Mouse (Mus musculus) forebrain, embryonic 13.5 days (tissue): ENCODE results near the gene Sod1. TPM values are rescaled to one million over a fixed set of nuclear protein-coding genes. Genes with fewer than 3 reads are reported as not detected.
A peak's percentile ranks its signal among the peaks of the same experiment; 100 is the strongest.

ENCODE experiments used
- ATAC-seq: fragments of 200-750 bp; cut with Nextera tagmentation; 2 replicates; pipeline ENCODE4 v1.8.0; 2017
- H3K27ac ChIP-seq: fragments of 300-500 bp; sonication (generic); 2 replicates; pipeline ENCODE4 v1.5.1; 2015; ENCODE audit warnings: inconsistent platforms, mild to moderate bottlenecking, moderate library complexity
- H3K27me3 ChIP-seq: fragments of 300-500 bp; sonication (generic); 2 replicates; pipeline ENCODE4 v1.6.1; 2015; ENCODE audit warnings: mild to moderate bottlenecking, inconsistent platforms
- H3K36me3 ChIP-seq: fragments of 300-500 bp; sonication (generic); 2 replicates; pipeline ENCODE4 v1.6.1; 2015; ENCODE audit warnings: mild to moderate bottlenecking, inconsistent platforms; ENCODE audit not compliant: poor library complexity, severe bottlenecking
- H3K4me1 ChIP-seq: fragments of 300-500 bp; sonication (generic); 2 replicates; pipeline ENCODE4 v1.6.1; 2015; ENCODE audit warnings: inconsistent platforms
- H3K4me2 ChIP-seq: fragments of 300-500 bp; sonication (generic); 2 replicates; pipeline ENCODE4 v1.6.1; 2015; ENCODE audit warnings: inconsistent platforms, mild to moderate bottlenecking, moderate library complexity
- H3K4me3 ChIP-seq: fragments of 300-500 bp; sonication (generic); 2 replicates; pipeline ENCODE4 v1.5.1; 2015; ENCODE audit warnings: mild to moderate bottlenecking, inconsistent platforms
- H3K9ac ChIP-seq: fragments of 300-500 bp; sonication (generic); 2 replicates; pipeline ENCODE4 v1.6.1; 2015; ENCODE audit warnings: mild to moderate bottlenecking, inconsistent platforms
- H3K9me3 ChIP-seq: fragments of 300-500 bp; sonication (generic); replicated peaks from 2 replicates; pipeline ENCODE4 v1.6.1; 2016; ENCODE audit warnings: inconsistent platforms
- WGBS: fragments of 180-500 bp; shearing (Covaris S2); methylation state at CpG from one replicate; pipeline ENCODE4 v1.1.7; 2015; 5-methylcytosine and 5-hydroxymethylcytosine counted together
- polyA plus RNA-seq: library from polyadenylated mRNA; unstranded; fragments of >200 nt; fragmentation: Nextera tagmentation; extraction: Ambion mirVana; gene quantifications from 2 replicates; pipeline ENCODE4 v1.2.1, GENCODE M21; 2015

Sod1 gene
- polyA plus RNA-seq, result 954 and 979 TPM in 2 replicates

- Histone ChIP-seq H3K27me3 (no peaks in the 10 kb centered on the region), H3K36me3 (peaks cover 19% of the 10 kb centered on the region), H3K27ac (peak within 1 kb of the TSS; percentile 92), H3K4me2 (peak within 1 kb of the TSS; percentile 76), H3K4me3 (peak within 1 kb of the TSS; percentile 95), H3K4me1 (peaks cover 30% of the 10 kb centered on the region), H3K9me3 (no peaks in the 10 kb centered on the region), H3K9ac (peak within 1 kb of the TSS; percentile 96)
- peak; percentile 95 for ATAC-seq
- WGBS, result under 1% methylated on average over 63 of the region's 63 CpGs
Observed at GRCm38 (mm10) chr16:90220026-90220891, at the start of gene Sod1. TSS of gene Sod1 (plus strand) at chr16:90220754.

DNA sequence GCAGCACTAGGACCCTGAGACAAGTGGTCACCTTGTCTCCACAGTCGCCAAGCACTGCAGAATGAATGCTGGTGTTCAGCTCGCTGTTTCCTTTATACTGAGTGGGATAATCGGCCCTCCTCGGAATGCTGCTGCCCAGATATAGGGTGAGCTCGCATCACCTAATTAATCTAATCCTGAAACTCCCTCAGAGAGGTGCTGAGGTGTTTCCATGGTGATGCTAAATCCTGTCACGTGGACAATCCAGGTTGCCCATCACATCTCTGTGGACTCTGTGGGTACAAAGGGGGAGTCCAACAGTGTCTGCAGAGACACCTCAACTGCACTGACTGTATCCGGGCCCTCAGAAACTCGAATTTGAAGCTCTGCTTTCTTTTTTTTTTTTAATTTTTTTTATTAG lies 49.1 kb upstream of the Sod1 start:
- H3K4me2 ChIP-seq, result no peak overlapping the region
- 18% methylated on average over 8 of the region's 8 CpGs for WGBS
- ATAC-seq, result peak; percentile 73

GRCm38 (mm10) chr16:90176472-90176871 lies 44.1 kb upstream of the Sod1 start:
- Histone ChIP-seq H3K9me3 (no peaks in the 10 kb centered on the region), H3K4me3 (no peak overlapping the region), H3K4me1 (peaks cover 11% of the 10 kb centered on the region), H3K27ac (no peak overlapping the region), H3K36me3 (no peaks in the 10 kb centered on the region), H3K9ac (no peak overlapping the region), H3K4me2 (peak overlapping the region; percentile 29), H3K27me3 (no peaks in the 10 kb centered on the region)
- peak; percentile 85 for ATAC-seq
- 16% methylated on average over 10 of the region's 10 CpGs for WGBS

More for the DNA sequence above, 49.1 kb upstream of the Sod1 start:
- peaks cover 13% of the 10 kb centered on the region for H3K4me1 ChIP-seq
- H3K36me3 ChIP-seq, result no peaks in the 10 kb centered on the region
- H3K9me3 ChIP-seq, result no peaks in the 10 kb centered on the region
- H3K9ac ChIP-seq, result no peak overlapping the region
- H3K27ac ChIP-seq, result no peak overlapping the region
- no peak overlapping the region for H3K4me3 ChIP-seq
- no peaks in the 10 kb centered on the region for H3K27me3 ChIP-seq

GRCm38 (mm10) chr16:90177425-90177824 lies 43.1 kb upstream of the Sod1 start:
- 73% methylated on average over 8 of the region's 8 CpGs for WGBS
- Histone ChIP-seq H3K27me3 (no peaks in the 10 kb centered on the region), H3K36me3 (no peaks in the 10 kb centered on the region), H3K9ac (no peak overlapping the region), H3K9me3 (no peaks in the 10 kb centered on the region), H3K4me1 (peaks cover 10% of the 10 kb centered on the region), H3K4me2 (no peak overlapping the region), H3K27ac (no peak overlapping the region), H3K4me3 (no peak overlapping the region)
- ATAC-seq, result no peak

GRCm38 (mm10) chr16:90178404-90178803 lies 42.1 kb upstream of the Sod1 start:
- Histone ChIP-seq H3K4me3 (no peak overlapping the region), H3K27ac (no peak overlapping the region), H3K4me2 (no peak overlapping the region), H3K4me1 (peaks cover 10% of the 10 kb centered on the region), H3K9me3 (no peaks in the 10 kb centered on the region), H3K9ac (no peak overlapping the region), H3K27me3 (no peaks in the 10 kb centered on the region), H3K36me3 (no peaks in the 10 kb centered on the region)
- ATAC-seq, result no peak
- WGBS, result 93% methylated on average over 3 of the region's 3 CpGs

DNA sequence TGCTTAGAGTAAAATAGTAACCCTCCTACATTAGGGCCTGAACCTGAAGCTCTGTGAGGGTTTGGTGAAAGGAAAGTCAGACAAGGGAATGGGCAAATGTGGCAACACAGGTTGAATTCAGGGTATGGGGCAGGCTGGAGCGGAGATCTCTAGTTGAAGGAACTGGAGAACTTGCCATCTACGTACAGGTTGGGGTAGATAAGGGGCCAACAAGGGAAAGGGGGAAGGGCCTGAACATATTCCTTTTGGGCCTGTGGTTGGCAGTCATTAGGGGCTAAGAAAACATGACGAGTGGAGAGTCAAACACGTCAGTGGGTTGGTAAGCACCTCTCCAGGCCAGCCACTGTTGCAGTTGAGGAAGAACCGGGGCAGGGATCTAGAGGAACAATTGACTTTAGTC lies 40.7 kb upstream of the Sod1 start:
- no peaks in the 10 kb centered on the region for H3K27me3 ChIP-seq
- H3K4me2 ChIP-seq, result no peak overlapping the region
- ATAC-seq, result no peak
- WGBS, result 90% methylated on average over 5 of the region's 5 CpGs
- H3K9ac ChIP-seq, result no peak overlapping the region
- H3K27ac ChIP-seq, result no peak overlapping the region
- peaks cover 10% of the 10 kb centered on the region for H3K4me1 ChIP-seq
- H3K9me3 ChIP-seq, result no peaks in the 10 kb centered on the region
- no peak overlapping the region for H3K4me3 ChIP-seq
- no peaks in the 10 kb centered on the region for H3K36me3 ChIP-seq

GRCm38 (mm10) chr16:90180975-90181374 lies 39.6 kb upstream of the Sod1 start:
- Histone ChIP-seq H3K4me2 (no peak overlapping the region), H3K4me1 (peaks cover 9% of the 10 kb centered on the region), H3K27ac (no peak overlapping the region), H3K27me3 (no peaks in the 10 kb centered on the region), H3K9me3 (no peaks in the 10 kb centered on the region), H3K4me3 (no peak overlapping the region), H3K36me3 (no peaks in the 10 kb centered on the region), H3K9ac (no peak overlapping the region)
- ATAC-seq, result no peak
- 85% methylated on average over 6 of the region's 6 CpGs for WGBS

GRCm38 (mm10) chr16:90181673-90182072 lies 38.9 kb upstream of the Sod1 start:
- Histone ChIP-seq H3K27ac (no peak overlapping the region), H3K4me1 (peaks cover 2% of the 10 kb centered on the region), H3K9me3 (no peaks in the 10 kb centered on the region), H3K27me3 (no peaks in the 10 kb centered on the region), H3K4me2 (no peak overlapping the region), H3K36me3 (no peaks in the 10 kb centered on the region), H3K4me3 (no peak overlapping the region), H3K9ac (no peak overlapping the region)
- 91% methylated on average over 8 of the region's 8 CpGs for WGBS
- ATAC-seq, result no peak

DNA sequence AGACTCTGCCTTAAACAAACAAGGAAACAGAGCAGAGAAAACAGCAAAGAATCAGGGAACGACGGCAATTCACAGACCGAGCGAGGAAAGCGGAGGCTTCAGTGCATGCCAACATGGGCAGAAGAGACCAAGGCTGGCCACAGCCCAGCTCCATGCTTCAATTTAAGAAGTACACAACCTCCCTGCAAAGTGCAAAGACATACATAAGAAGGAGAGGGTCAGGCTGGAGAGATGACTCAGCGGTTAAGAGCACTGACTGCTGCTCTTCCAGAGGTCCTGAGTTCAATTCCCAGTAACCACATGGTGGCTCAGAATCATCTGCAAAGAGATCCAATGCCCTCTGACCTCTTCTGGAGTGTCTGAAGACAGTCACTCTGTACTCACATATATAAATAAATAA lies 36.4 kb upstream of the Sod1 start:
- H3K9ac ChIP-seq, result no peak overlapping the region
- no peaks in the 10 kb centered on the region for H3K36me3 ChIP-seq
- H3K4me3 ChIP-seq, result no peak overlapping the region
- 95% methylated on average over 6 of the region's 6 CpGs for WGBS
- no peaks in the 10 kb centered on the region for H3K27me3 ChIP-seq
- H3K4me2 ChIP-seq, result no peak overlapping the region
- no peaks in the 10 kb centered on the region for H3K4me1 ChIP-seq
- no peak overlapping the region for H3K27ac ChIP-seq
- ATAC-seq, result no peak
- no peaks in the 10 kb centered on the region for H3K9me3 ChIP-seq

DNA sequence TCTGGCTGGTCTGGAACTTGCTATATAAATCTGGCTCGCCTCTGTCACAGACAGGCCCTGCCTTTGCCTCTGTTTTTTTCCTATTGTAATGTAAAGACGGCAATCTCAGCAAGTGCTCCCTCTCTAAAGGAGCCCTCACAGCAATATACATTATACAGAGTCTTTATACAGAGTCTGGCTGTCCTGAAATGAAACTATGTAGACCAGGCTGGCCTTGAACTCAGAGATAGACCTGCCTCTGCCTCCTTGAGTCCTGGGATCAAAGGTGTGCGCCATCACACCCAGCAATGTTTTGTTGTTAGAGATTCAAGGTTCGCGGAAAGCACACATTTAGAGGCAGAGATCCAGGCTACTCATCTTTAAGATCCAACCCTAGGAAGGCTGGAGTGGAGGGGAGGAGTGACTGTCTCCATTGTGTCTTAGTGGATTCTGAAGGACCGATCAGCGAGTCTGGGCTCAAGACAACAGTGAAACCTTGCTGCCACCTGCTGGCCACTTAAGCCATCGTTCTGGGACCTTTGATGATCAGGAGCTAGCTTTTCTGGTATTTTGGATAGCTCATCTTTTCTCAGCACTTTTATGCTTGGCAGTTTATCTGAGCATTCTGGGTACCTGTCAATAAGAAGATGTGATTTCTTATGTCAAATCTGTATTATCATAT lies 34.5 kb upstream of the Sod1 start:
- ATAC-seq, result peak; percentile 85
- WGBS, result 46% methylated on average over 8 of the region's 8 CpGs
- no peak overlapping the region for H3K4me2 ChIP-seq

GRCm38 (mm10) chr16:90187453-90187852 lies 33.1 kb upstream of the Sod1 start:
- H3K9me3 ChIP-seq, result no peaks in the 10 kb centered on the region
- no peaks in the 10 kb centered on the region for H3K36me3 ChIP-seq
- H3K9ac ChIP-seq, result no peak overlapping the region
- ATAC-seq, result no peak
- no peak overlapping the region for H3K4me3 ChIP-seq
- no peak overlapping the region for H3K27ac ChIP-seq
- WGBS, result 51% methylated on average over 13 of the region's 13 CpGs
- no peak overlapping the region for H3K4me2 ChIP-seq
- H3K27me3 ChIP-seq, result no peaks in the 10 kb centered on the region
- H3K4me1 ChIP-seq, result no peaks in the 10 kb centered on the region

More for the DNA sequence above, 34.5 kb upstream of the Sod1 start:
- Histone ChIP-seq H3K36me3 (no peaks in the 10 kb centered on the region), H3K4me3 (no peak overlapping the region), H3K27ac (no peak overlapping the region), H3K9me3 (no peaks in the 10 kb centered on the region), H3K9ac (no peak overlapping the region), H3K27me3 (no peaks in the 10 kb centered on the region), H3K4me1 (no peaks in the 10 kb centered on the region)

GRCm38 (mm10) chr16:90191289-90191688 lies 29.3 kb upstream of the Sod1 start:
- H3K27ac ChIP-seq, result no peak overlapping the region
- H3K4me1 ChIP-seq, result no peaks in the 10 kb centered on the region
- no peak overlapping the region for H3K9ac ChIP-seq
- no peaks in the 10 kb centered on the region for H3K9me3 ChIP-seq
- no peak for ATAC-seq
- WGBS, result 83% methylated on average over 6 of the region's 6 CpGs
- H3K4me3 ChIP-seq, result no peak overlapping the region
- no peaks in the 10 kb centered on the region for H3K27me3 ChIP-seq
- no peaks in the 10 kb centered on the region for H3K36me3 ChIP-seq
- H3K4me2 ChIP-seq, result no peak overlapping the region
